Mouse (Mus musculus) liver, embryonic 14.5 days (tissue): ENCODE measurements at regions not wholly inside any gene's neighbourhood (a gene's known extent, or its start where the extent isn't known, plus 50 kb on each side); places are given as distances from the start of the nearest gene placed in this dataset.

Experiments used
- ATAC-seq: fragments of 200-750 bp; cut with Nextera tagmentation; 2 replicates; pipeline ENCODE4 v1.8.0; 2017; ENCODE audit warnings: moderate number of reproducible peaks, mild to moderate bottlenecking, moderate library complexity; ENCODE audit not compliant: insufficient read depth
- DNase-seq, 3 experiments: peaks; one replicate each; pipeline ENCODE4 v3.0.0-alpha.2; 2012 to 2013; ENCODE audit warnings: low read depth in 3 of 3, low spot score in 3 of 3
- H3K27ac ChIP-seq: fragments of 300-500 bp; sonication (generic); 2 replicates; pipeline ENCODE4 v1.5.1; 2014; ENCODE audit warnings: moderate library complexity, mild to moderate bottlenecking, control low read depth, inconsistent platforms
- H3K27me3 ChIP-seq: fragments of 300-500 bp; sonication (generic); 2 replicates; pipeline ENCODE4 v1.6.1; 2014; ENCODE audit warnings: mild to moderate bottlenecking, low read length, moderate library complexity; ENCODE audit not compliant: control insufficient read depth, insufficient read depth
- H3K36me3 ChIP-seq: fragments of 300-500 bp; sonication (generic); replicated peaks from 2 replicates; pipeline ENCODE4 v1.6.1; 2014; ENCODE audit warnings: low read depth; ENCODE audit not compliant: control insufficient read depth, insufficient read depth
- H3K4me1 ChIP-seq, 2 experiments: fragments of 200-500 bp in 1 of 2; fragments of 300-500 bp in 1 of 2; sonication (generic) in 1 of 2; replicated peaks; 2 replicates each; pipeline ENCODE4 v1.6.1; 2012 to 2014; ENCODE audit warnings: antibody characterized with exemption in 1 of 2, inconsistent platforms in 1 of 2, low read length in 1 of 2; ENCODE audit not compliant: control insufficient read depth in 2 of 2, insufficient read depth in 2 of 2
- H3K4me2 ChIP-seq: fragments of 300-500 bp; sonication (generic); 2 replicates; pipeline ENCODE4 v1.6.1; 2014; ENCODE audit warnings: low read depth, mild to moderate bottlenecking, control low read depth, moderate library complexity
- H3K4me3 ChIP-seq, 2 experiments: fragments of 200-500 bp in 1 of 2; fragments of 300-500 bp in 1 of 2; sonication (generic) in 1 of 2; 2 replicates each; pipeline ENCODE4 v1.5.1; 2012 to 2014; ENCODE audit warnings: low read depth in 2 of 2, low read length in 2 of 2, mild to moderate bottlenecking in 2 of 2, control low read depth in 1 of 2, inconsistent platforms in 1 of 2, moderate library complexity in 1 of 2; ENCODE audit not compliant: insufficient read depth in 1 of 2
- H3K9ac ChIP-seq: fragments of 300-500 bp; sonication (generic); replicated peaks from 2 replicates; pipeline ENCODE4 v1.6.1; 2014; ENCODE audit warnings: mild to moderate bottlenecking, control low read depth, moderate library complexity
- H3K9me3 ChIP-seq: fragments of 300-500 bp; sonication (generic); 2 replicates; pipeline ENCODE4 v1.6.1; 2016; ENCODE audit warnings: low read length, mixed read lengths; ENCODE audit not compliant: control insufficient read depth
- CTCF ChIP-seq: IDR thresholded peaks from 2 replicates; pipeline ENCODE4 v1.5.1; 2016; ENCODE audit warnings: antibody characterized with exemption, low read depth, control low read depth
- EP300 ChIP-seq: IDR thresholded peaks from 2 replicates; pipeline ENCODE4 v1.6.1; 2016; ENCODE audit warnings: antibody characterized with exemption, low read depth
- WGBS: fragments of 180-500 bp; shearing (Covaris S2); extraction: QIAGEN DNeasy Blood & Tissue Kit; methylation state at CpG from one replicate; pipeline ENCODE4 v1.1.7; 2014; ENCODE audit not compliant: insufficient replicate concordance; 5-methylcytosine and 5-hydroxymethylcytosine counted together

GRCm38 (mm10) chr14:67141581-67142441, 1132.8 kb upstream of the Gulo start:
- Histone ChIP-seq H3K4me3 (no peak overlapping the region), H3K9me3 (no peaks in the 10 kb centered on the region), H3K9ac (no peak overlapping the region), H3K4me1 (no peaks in the 10 kb centered on the region), H3K27ac (no peak overlapping the region), H3K4me2 (no peak overlapping the region), H3K27me3 (no peaks in the 10 kb centered on the region), H3K36me3 (no peaks in the 10 kb centered on the region)
- TF ChIP-seq EP300 = no peak
- TF ChIP-seq CTCF = no peak
- ATAC-seq (no peak), DNase-seq (no peak)
- WGBS = 23% methylated on average over 15 of the region's 15 CpGs

- H3K9me3 ChIP-seq = no peaks in the 10 kb centered on the region
- 54% methylated on average over 7 of the region's 7 CpGs for WGBS
- H3K27ac ChIP-seq = no peak overlapping the region
- H3K4me3 ChIP-seq = no peak overlapping the region
- ATAC-seq = no peak
- H3K9ac ChIP-seq = no peak overlapping the region
- TF ChIP-seq CTCF (no peak), EP300 (no peak)
- H3K4me2 ChIP-seq = no peak overlapping the region
- no peak for DNase-seq
- H3K36me3 ChIP-seq = no peaks in the 10 kb centered on the region
- H3K27me3 ChIP-seq = no peaks in the 10 kb centered on the region
- H3K4me1 ChIP-seq = no peaks in the 10 kb centered on the region
These were observed 1132.1 kb upstream of the Gulo start for GRCm38 (mm10) chr14:67141151-67141550.

- Histone ChIP-seq H3K4me3 (no peak overlapping the region), H3K9ac (no peak overlapping the region), H3K9me3 (no peaks in the 10 kb centered on the region), H3K4me2 (no peak overlapping the region), H3K4me1 (no peaks in the 10 kb centered on the region), H3K27me3 (no peaks in the 10 kb centered on the region), H3K27ac (no peak overlapping the region), H3K36me3 (no peaks in the 10 kb centered on the region)
- ATAC-seq (no peak), DNase-seq (no peak)
- TF ChIP-seq EP300 = no peak
- no peak for TF ChIP-seq CTCF
These were observed 1130.7 kb upstream of the Gulo start for GRCm38 (mm10) chr14:67139674-67140073.

GRCm38 (mm10) chr14:67139152-67139551, 1130.1 kb upstream of the Gulo start:
- no peak overlapping the region for H3K9ac ChIP-seq
- no peak overlapping the region for H3K4me2 ChIP-seq
- no peaks in the 10 kb centered on the region for H3K9me3 ChIP-seq
- no peaks in the 10 kb centered on the region for H3K36me3 ChIP-seq
- no peaks in the 10 kb centered on the region for H3K4me1 ChIP-seq
- no peak overlapping the region for H3K27ac ChIP-seq
- ATAC-seq (no peak), DNase-seq (no peak)
- TF ChIP-seq EP300 (no peak), CTCF (no peak)
- H3K4me3 ChIP-seq = no peak overlapping the region
- 54% methylated on average over 5 of the region's 5 CpGs for WGBS
- no peaks in the 10 kb centered on the region for H3K27me3 ChIP-seq

- Histone ChIP-seq H3K27me3 (no peaks in the 10 kb centered on the region), H3K9me3 (no peaks in the 10 kb centered on the region), H3K4me3 (no peak overlapping the region), H3K4me1 (no peaks in the 10 kb centered on the region), H3K4me2 (no peak overlapping the region), H3K27ac (no peak overlapping the region), H3K36me3 (no peaks in the 10 kb centered on the region), H3K9ac (no peak overlapping the region)
- no peak for ATAC-seq
- no peak for DNase-seq
- 20% methylated on average over 2 of the region's 2 CpGs for WGBS
- TF ChIP-seq CTCF (no peak), EP300 (no peak)
These were observed 1127.1 kb upstream of the Gulo start for GRCm38 (mm10) chr14:67136141-67136498.
